Mouse (Mus musculus): Measurements from ENCODE around the gene Dlg4. TPM values are rescaled to one million over a fixed set of nuclear protein-coding genes. Genes with fewer than 3 reads are reported as not detected.
A peak's percentile ranks its signal among the peaks of the same experiment; 100 is the strongest.

Gene Dlg4
- polyA plus RNA-seq, 1 experiment from 2014 or later, result 19.9 TPM

GRCm38 (mm10) chr11:69989949-69990348, 26.8 kb upstream of the Dlg4 start:
- 94% methylated on average over 8 of the region's 8 CpGs for WGBS
- DNase-seq (ENCODE audit: low spot score), result no peak
- 0 out of 2 replicates have a peak overlapping the region, but pooled peaks have one; percentile 43 for H3K27ac ChIP-seq
- no peaks in the 10 kb centered on the region for H3K27me3 ChIP-seq (ENCODE audit: insufficient read depth, poor library complexity, severe bottlenecking)
- no peaks in the 10 kb centered on the region for H3K9me3 ChIP-seq
- peak overlapping the region; percentile 23; the same call in 1 of the 2 replicates for H3K4me3 ChIP-seq
- peaks cover 31% of the 10 kb centered on the region for H3K4me1 ChIP-seq (replicated peaks)
- peaks cover 73% of the 10 kb centered on the region for H3K36me3 ChIP-seq

DNA sequence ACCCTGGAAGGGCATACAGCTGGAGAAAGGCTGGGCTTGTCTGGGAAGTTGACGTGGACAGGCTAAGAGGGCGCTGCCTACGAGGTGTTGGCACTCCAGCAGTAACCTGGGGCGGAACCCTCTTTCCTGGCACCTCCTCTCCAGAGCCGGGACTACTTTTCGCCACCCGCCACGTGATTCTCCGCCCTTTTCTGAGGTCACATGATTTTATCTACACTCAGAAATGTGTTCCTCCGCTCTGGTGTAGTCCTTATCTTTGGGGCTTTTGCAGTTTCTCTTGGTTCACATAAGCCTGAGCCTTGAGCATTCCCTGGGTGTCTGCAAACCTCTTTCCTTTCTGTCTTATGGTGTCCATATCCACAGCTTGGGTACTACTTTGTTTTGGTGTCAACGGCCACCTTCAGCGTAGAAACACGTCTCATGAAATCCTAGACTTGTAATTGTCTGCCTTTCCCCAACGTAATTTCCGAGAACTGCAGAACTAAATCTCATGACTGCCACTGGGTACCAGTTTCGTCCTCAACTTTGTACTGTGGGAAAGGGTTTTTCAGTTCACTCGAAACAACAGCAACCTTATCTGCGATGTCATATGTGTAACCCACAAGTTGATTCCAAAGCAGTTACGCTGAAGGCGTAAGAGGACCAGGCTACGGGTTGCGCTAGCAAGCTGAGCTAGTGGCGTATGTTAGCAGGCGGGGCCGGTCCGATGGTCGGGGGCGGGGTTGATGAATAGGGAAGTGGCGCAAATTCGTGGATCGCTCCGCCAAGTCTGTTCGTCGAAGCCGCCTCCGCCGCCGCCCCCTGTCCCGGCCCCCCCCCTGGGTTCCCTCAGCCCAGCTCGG, 25.7 kb upstream of the Dlg4 start, which contains the start of gene Gabarap:
Gene Gabarap, plus strand, starts transcription at position 294 of the 842 bp plus-strand sequence.
- WGBS, result under 1% methylated on average over 40 of the region's 40 CpGs
- H3K4me1 ChIP-seq (replicated peaks), result peaks cover 31% of the 10 kb centered on the region
- peak; percentile 95 for DNase-seq (ENCODE audit: low spot score)
- H3K9me3 ChIP-seq, result no peaks in the 10 kb centered on the region
- H3K27me3 ChIP-seq (ENCODE audit: insufficient read depth, poor library complexity, severe bottlenecking), result no peaks in the 10 kb centered on the region
- peaks cover 62% of the 10 kb centered on the region for H3K36me3 ChIP-seq
- H3K4me3 ChIP-seq, result peak within 1 kb of the TSS; percentile 86
- peak within 1 kb of the TSS; percentile 95 for H3K27ac ChIP-seq

- no peaks in the 10 kb centered on the region for H3K27me3 ChIP-seq (ENCODE audit: insufficient read depth, poor library complexity, severe bottlenecking)
- WGBS, result under 1% methylated on average over 15 of the region's 15 CpGs
- no peaks in the 10 kb centered on the region for H3K9me3 ChIP-seq
- H3K4me1 ChIP-seq (replicated peaks), result peaks cover 33% of the 10 kb centered on the region
- H3K27ac ChIP-seq, result peak overlapping the region; percentile 95
- H3K36me3 ChIP-seq, result peaks cover 56% of the 10 kb centered on the region
- no peak for DNase-seq (ENCODE audit: low spot score)
- H3K4me3 ChIP-seq, result peak overlapping the region; percentile 86
Observed at GRCm38 (mm10) chr11:69991711-69992110, 25.0 kb upstream of the Dlg4 start.

- Histone ChIP-seq H3K27ac (peak overlapping the region; percentile 40; the same call in 1 of the 2 replicates), H3K4me1 (replicated peaks) (peaks cover 39% of the 10 kb centered on the region), H3K27me3 (ENCODE audit: insufficient read depth, poor library complexity, severe bottlenecking) (no peaks in the 10 kb centered on the region), H3K9me3 (no peaks in the 10 kb centered on the region), H3K36me3 (peaks cover 49% of the 10 kb centered on the region), H3K4me3 (peak overlapping the region; percentile 86)
- DNase-seq (ENCODE audit: low spot score), result no peak
- 89% methylated on average over 10 of the region's 10 CpGs for WGBS
Observed at GRCm38 (mm10) chr11:69992396-69992795, 24.3 kb upstream of the Dlg4 start.

DNA sequence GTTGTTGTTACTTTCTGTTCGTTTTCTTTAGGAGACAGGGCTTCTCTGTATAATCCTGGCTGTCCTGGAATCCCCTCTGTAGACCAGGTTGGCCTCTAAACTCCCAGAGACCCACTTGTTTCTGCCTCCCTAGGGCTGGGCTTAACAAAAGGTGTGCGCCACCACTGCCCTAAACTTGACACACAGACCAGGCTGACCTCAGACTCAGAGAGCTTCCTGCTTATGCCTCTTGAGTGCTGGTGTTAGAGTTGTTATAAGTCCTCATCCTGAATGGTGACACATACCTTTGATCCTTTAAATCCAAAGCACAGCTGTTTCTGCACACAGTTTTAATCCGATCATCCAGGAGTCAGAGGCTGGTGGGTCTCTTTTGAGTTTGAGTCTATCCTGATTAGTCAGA, 23.8 kb upstream of the Dlg4 start:
- no peak overlapping the region for H3K27ac ChIP-seq
- peak overlapping the region; percentile 86 for H3K4me3 ChIP-seq
- no peaks in the 10 kb centered on the region for H3K9me3 ChIP-seq
- DNase-seq (ENCODE audit: low spot score), result no peak
- 93% methylated on average over 3 of the region's 3 CpGs for WGBS
- H3K36me3 ChIP-seq, result peaks cover 48% of the 10 kb centered on the region
- no peaks in the 10 kb centered on the region for H3K27me3 ChIP-seq (ENCODE audit: insufficient read depth, poor library complexity, severe bottlenecking)
- H3K4me1 ChIP-seq (replicated peaks), result peaks cover 45% of the 10 kb centered on the region

DNA sequence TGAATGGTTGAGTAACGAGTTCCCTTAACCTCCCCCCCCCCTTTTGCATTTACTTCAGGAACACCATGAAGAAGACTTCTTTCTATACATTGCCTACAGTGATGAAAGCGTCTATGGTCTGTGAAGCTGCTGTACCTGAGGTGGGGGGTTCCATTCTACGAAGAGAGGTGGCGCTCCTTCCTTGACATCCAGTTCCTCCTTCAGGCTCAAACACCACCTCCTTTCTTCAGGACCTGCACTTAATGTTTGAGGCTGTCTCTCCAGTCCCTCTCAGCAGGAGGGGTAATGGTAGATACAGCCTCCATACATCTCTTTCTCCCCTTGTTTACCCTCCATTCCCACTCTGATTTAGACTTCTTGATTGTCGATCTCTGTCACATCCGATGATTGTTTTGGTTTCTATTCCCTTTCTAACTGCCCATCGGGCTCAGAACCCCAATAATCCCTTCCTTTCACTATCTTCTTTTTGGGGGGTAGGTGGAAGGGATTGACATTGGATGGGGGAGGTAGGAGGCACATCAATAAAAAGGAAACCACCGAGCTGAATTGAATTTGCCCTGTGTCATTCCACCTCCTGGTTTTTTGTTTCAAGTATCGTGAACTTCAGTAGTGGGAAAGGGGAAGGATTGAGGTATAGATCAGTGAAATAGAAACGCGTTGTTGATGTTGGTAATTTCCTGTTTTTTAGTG, 22.2 kb upstream of the Dlg4 start:
- Histone ChIP-seq H3K9me3 (no peaks in the 10 kb centered on the region), H3K4me1 (replicated peaks) (peaks cover 54% of the 10 kb centered on the region), H3K27me3 (ENCODE audit: insufficient read depth, poor library complexity, severe bottlenecking) (no peaks in the 10 kb centered on the region), H3K36me3 (peaks cover 48% of the 10 kb centered on the region), H3K4me3 (peak overlapping the region; percentile 99), H3K27ac (no peak overlapping the region)
- 87% methylated on average over 11 of the region's 11 CpGs for WGBS
- no peak for DNase-seq (ENCODE audit: low spot score)

- H3K27ac ChIP-seq, result peak within 1 kb of the TSS; percentile 98
- peak within 1 kb of the TSS; percentile 99 for H3K4me3 ChIP-seq
- H3K27me3 ChIP-seq (ENCODE audit: insufficient read depth, poor library complexity, severe bottlenecking), result no peaks in the 10 kb centered on the region
- H3K9me3 ChIP-seq, result no peaks in the 10 kb centered on the region
- peaks cover 47% of the 10 kb centered on the region for H3K36me3 ChIP-seq
- peaks cover 54% of the 10 kb centered on the region for H3K4me1 ChIP-seq (replicated peaks)
- DNase-seq (ENCODE audit: low spot score), result peak; percentile 99
- under 1% methylated on average over 36 of the region's 36 CpGs for WGBS
Observed at GRCm38 (mm10) chr11:69995391-69995960, 21.3 kb upstream of the Dlg4 start, which contains the start of gene Phf23. TSS of gene Phf23 (plus strand) at chr11:69995777.

- peak overlapping the region; percentile 99 for H3K4me3 ChIP-seq
- H3K36me3 ChIP-seq, result peaks cover 47% of the 10 kb centered on the region
- no peaks in the 10 kb centered on the region for H3K27me3 ChIP-seq (ENCODE audit: insufficient read depth, poor library complexity, severe bottlenecking)
- peak; percentile 52 for DNase-seq (ENCODE audit: low spot score)
- 1% methylated on average over 65 of the region's 66 CpGs for WGBS
- H3K4me1 ChIP-seq (replicated peaks), result peaks cover 55% of the 10 kb centered on the region
- H3K27ac ChIP-seq, result peak overlapping the region; percentile 98
- no peaks in the 10 kb centered on the region for H3K9me3 ChIP-seq
Observed at GRCm38 (mm10) chr11:69996161-69997061, 20.3 kb upstream of the Dlg4 start.

GRCm38 (mm10) chr11:69997070-69997509, 19.7 kb upstream of the Dlg4 start:
- 2% methylated on average over 44 of the region's 44 CpGs for whole genome bisulfite sequencing
- peaks cover 60% of the 10 kb centered on the region for H3K4me1 ChIP-seq (replicated peaks)
- H3K27me3 ChIP-seq (ENCODE audit: insufficient read depth, poor library complexity, severe bottlenecking), result no peaks in the 10 kb centered on the region
- H3K4me3 ChIP-seq, result peak overlapping the region; percentile 99
- H3K27ac ChIP-seq, result peak overlapping the region; percentile 98
- peak; percentile 89 for DNase-seq (ENCODE audit: low spot score)
- H3K9me3 ChIP-seq, result no peaks in the 10 kb centered on the region
- H3K36me3 ChIP-seq, result peaks cover 51% of the 10 kb centered on the region

DNA sequence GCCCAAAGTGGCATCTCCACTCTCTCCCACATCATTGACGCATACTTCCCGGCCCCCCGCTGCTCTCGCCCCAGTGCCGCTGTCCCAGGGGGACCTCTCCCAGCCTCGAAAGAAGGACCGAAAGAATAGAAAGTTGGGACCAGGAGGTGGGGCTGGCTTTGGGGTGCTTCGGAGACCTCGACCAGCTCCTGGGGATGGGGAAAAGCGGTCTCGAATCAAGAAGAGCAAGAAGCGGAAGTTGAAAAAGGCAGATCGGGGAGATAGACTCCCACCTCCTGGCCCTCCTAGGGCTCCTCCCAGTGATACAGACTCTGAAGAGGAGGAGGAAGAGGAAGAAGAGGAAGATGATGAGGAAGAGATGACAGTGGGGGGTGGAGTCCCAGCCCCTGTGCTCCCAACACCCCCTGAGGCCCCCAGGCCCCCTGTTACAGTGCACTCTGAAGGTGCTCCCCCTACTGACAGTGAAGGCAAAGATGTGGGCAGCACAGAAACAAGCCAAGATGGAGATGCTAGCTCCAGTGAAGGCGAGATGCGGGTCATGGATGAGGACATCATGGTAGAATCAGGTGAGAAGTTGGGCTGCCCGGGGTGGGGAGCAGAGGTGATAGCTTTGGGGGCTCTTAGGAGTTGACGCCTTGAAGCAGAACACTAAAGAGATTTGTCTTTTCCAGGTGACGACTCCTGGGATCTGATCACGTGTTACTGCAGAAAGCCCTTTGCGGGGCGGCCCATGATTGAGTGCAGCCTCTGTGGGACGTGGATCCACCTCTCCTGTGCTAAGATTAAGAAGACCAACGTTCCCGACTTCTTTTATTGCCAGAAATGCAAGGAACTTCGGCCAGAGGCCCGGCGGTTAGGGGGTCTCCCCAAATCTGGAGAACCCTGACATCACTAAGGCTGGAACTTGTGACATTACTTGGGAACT, 17.9 kb upstream of the Dlg4 start:
- Histone ChIP-seq H3K36me3 (peaks cover 49% of the 10 kb centered on the region), H3K4me1 (replicated peaks) (peaks cover 67% of the 10 kb centered on the region), H3K27ac (no peak overlapping the region), H3K9me3 (no peaks in the 10 kb centered on the region), H3K27me3 (ENCODE audit: insufficient read depth, poor library complexity, severe bottlenecking) (no peaks in the 10 kb centered on the region), H3K4me3 (peak overlapping the region; percentile 99)
- no peak for DNase-seq (ENCODE audit: low spot score)
- 94% methylated on average over 27 of the region's 27 CpGs for WGBS

- 88% methylated on average over 8 of the region's 8 CpGs for WGBS
- H3K9me3 ChIP-seq, result no peaks in the 10 kb centered on the region
- H3K36me3 ChIP-seq, result peaks cover 46% of the 10 kb centered on the region
- peak overlapping the region; percentile 95; the same call in 1 of the 2 replicates for H3K27ac ChIP-seq
- no peak for DNase-seq (ENCODE audit: low spot score)
- no peaks in the 10 kb centered on the region for H3K27me3 ChIP-seq (ENCODE audit: insufficient read depth, poor library complexity, severe bottlenecking)
- peak overlapping the region; percentile 99 for H3K4me3 ChIP-seq
- H3K4me1 ChIP-seq (replicated peaks), result peaks cover 59% of the 10 kb centered on the region
Observed at GRCm38 (mm10) chr11:69999666-70000065, 17.1 kb upstream of the Dlg4 start.
